Mouse (Mus musculus) MEL (cell line): Measurements from ENCODE around the gene Lipt1.

Source experiments
- CTCF ChIP-seq, 3 experiments: IDR thresholded peaks in 2 of 3; conservative IDR thresholded peaks in 1 of 3; 2 replicates each; pipeline ENCODE4 v1.5.1; 2011 to 2012; ENCODE audit warnings: low read length in 3 of 3, low read depth in 2 of 3, mild to moderate bottlenecking in 2 of 3, improper control_type of control experiment in 1 of 3, inconsistent platforms in 1 of 3, mixed read lengths in 1 of 3, moderate library complexity in 1 of 3; ENCODE audit not compliant: control insufficient read depth in 1 of 3, insufficient read depth in 1 of 3, poor library complexity in 1 of 3, severe bottlenecking in 1 of 3
- ETS1 ChIP-seq: IDR thresholded peaks from 2 replicates; pipeline ENCODE4 v1.6.1; 2012; ENCODE audit warnings: low read depth, mild to moderate bottlenecking, inconsistent platforms, low read length, improper control_type of control experiment, moderate library complexity
- GATA1 ChIP-seq: IDR thresholded peaks from 2 replicates; pipeline ENCODE4 v1.6.1; 2011; ENCODE audit warnings: low read depth, low read length, improper control_type of control experiment
- POLR2A ChIP-seq, 2 experiments: IDR thresholded peaks; 2 replicates each; pipeline ENCODE4 v1.6.1; 2011 to 2012; ENCODE audit warnings: low read length in 2 of 2, mild to moderate bottlenecking in 2 of 2, control low read depth in 1 of 2, improper control_type of control experiment in 1 of 2, low read depth in 1 of 2, moderate library complexity in 1 of 2; ENCODE audit not compliant: control insufficient read depth in 1 of 2, insufficient read depth in 1 of 2, poor library complexity in 1 of 2
- USF1 ChIP-seq: IDR thresholded peaks from 2 replicates; pipeline ENCODE4 v1.6.1; 2014; ENCODE audit warnings: low read depth, mild to moderate bottlenecking, inconsistent platforms, low read length, improper control_type of control experiment, moderate library complexity

DNA sequence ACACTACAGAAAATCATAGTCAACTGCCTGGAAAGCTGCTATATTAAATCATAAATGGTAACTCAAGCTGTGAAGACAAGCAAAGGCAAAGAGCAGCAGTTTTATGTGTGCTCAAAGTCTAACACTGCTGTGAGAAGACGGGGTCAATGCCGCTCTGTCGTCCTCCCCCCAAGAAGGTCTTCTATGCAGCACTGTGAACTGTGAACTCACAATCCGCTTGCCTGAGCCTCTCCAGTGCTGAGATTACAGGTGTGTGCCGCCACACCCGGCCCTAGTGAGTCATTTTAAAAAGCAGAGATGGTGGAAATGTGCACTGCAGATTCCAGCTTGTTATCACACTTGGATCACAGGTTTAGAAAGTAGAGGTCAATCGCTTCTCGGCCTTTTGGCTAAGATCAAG lies 24.7 kb upstream of the Lipt1 start:
- no peak for TF ChIP-seq USF1
- TF ChIP-seq CTCF (IDR thresholded peaks at IDR 0.05 in 2 of 3, conservative IDR thresholded peaks at IDR 0.05 in 1 of 3; ENCODE audit: control insufficient read depth in 1 of 3, insufficient read depth in 1 of 3, low read depth in 2 of 3, low read length in 3 of 3, poor library complexity in 1 of 3, severe bottlenecking in 1 of 3) = no peak
- no peak for TF ChIP-seq GATA1
- TF ChIP-seq POLR2A (IDR thresholded peaks at IDR 0.05; ENCODE audit: control insufficient read depth in 1 of 2, insufficient read depth in 1 of 2, low read depth in 1 of 2, low read length in 2 of 2, poor library complexity in 1 of 2) = no peak
- no peak for TF ChIP-seq ETS1
